Mouse (Mus musculus) embryonic fibroblast, embryonic 13.5 days (primary cell): ENCODE measurements around the gene Ntm. TPM values are rescaled to one million over a fixed set of nuclear protein-coding genes. Genes with fewer than 3 reads are reported as not detected.

Source experiments
- H3K27ac ChIP-seq: 2 replicates; pipeline ENCODE4 v1.5.1; 2012; ENCODE audit warnings: low read length, control low read depth, inconsistent platforms; ENCODE audit not compliant: insufficient read depth
- H3K4me1 ChIP-seq: 2 replicates; pipeline ENCODE4 v1.6.1; 2011; ENCODE audit warnings: low read length; ENCODE audit not compliant: control insufficient read depth, insufficient read depth
- H3K4me3 ChIP-seq: 2 replicates; pipeline ENCODE4 v1.5.1; 2011; ENCODE audit warnings: mild to moderate bottlenecking, control low read depth, low read length; ENCODE audit not compliant: insufficient read depth
- CTCF ChIP-seq: IDR thresholded peaks from 2 replicates; pipeline ENCODE4 v1.5.1; 2011; ENCODE audit warnings: mild to moderate bottlenecking, control low read depth, low read length, moderate library complexity, borderline replicate concordance; ENCODE audit not compliant: insufficient read depth
- POLR2A ChIP-seq: IDR thresholded peaks from 2 replicates; pipeline ENCODE4 v1.6.1; 2011; ENCODE audit warnings: low read depth, mild to moderate bottlenecking, control low read depth, low read length, moderate library complexity
- polyA plus RNA-seq: library from polyadenylated mRNA; stranded (reverse); fragments of >200 nt; gene quantifications from 2 replicates; pipeline ENCODE4 v1.2.4, GENCODE M21; 2011; ENCODE audit warnings: low read depth; ENCODE audit not compliant: missing spikeins, insufficient read length

The Ntm gene
- polyA plus RNA-seq, 1 experiment: 0.95 TPM

DNA sequence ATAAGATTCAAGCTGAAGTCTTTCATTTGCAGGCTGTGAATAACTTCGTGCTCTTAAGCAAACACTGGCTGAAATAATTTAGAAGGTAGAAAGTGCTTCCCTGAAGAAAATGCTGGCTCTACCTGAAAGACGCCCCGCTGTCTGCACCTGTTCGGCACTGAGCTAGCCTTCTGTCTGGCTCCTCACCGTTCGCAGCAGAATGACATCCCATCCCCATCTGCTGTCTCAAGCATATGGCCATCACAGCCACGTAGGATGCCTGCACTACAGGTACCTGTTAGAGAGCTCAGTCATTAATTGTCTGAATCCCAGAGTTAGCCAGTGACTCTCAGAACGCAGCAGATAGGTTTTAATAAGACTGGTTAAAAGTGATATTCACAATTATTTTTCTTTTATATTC, 412.4 kb downstream of the Ntm start:
- TF ChIP-seq CTCF (no peak), POLR2A (no peak)
- H3K27ac ChIP-seq: no peak overlapping the region
- H3K4me3 ChIP-seq: no peak overlapping the region
- no peaks in the 10 kb centered on the region for H3K4me1 ChIP-seq

GRCm38 (mm10) chr9:29550107-29550506, 412.8 kb downstream of the Ntm start:
- Histone ChIP-seq H3K4me1 (no peaks in the 10 kb centered on the region), H3K4me3 (no peak overlapping the region), H3K27ac (no peak overlapping the region)
- no peak for TF ChIP-seq CTCF
- TF ChIP-seq POLR2A: no peak

DNA sequence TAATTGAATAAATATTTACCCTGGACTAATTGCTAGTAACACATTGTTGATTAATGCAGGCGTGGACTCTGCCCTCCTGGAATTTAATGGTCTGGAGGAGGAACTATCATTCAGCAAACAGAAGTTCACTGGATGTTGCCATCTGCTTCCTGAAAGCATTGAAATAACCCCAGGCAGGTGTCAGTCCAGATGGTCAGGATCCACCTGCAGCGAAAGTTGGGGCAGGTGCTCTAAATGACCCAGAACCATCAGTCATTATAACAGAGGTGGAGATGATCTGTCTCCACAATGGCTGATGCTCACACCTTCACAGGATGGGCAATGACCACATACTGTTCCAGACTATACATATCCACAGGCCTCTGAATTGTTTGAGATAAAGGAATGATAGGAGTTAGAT, 426.5 kb downstream of the Ntm start:
- TF ChIP-seq CTCF (no peak), POLR2A (no peak)
- no peaks in the 10 kb centered on the region; the same call in 1 of the 2 replicates for H3K4me1 ChIP-seq
- no peak overlapping the region for H3K27ac ChIP-seq

DNA sequence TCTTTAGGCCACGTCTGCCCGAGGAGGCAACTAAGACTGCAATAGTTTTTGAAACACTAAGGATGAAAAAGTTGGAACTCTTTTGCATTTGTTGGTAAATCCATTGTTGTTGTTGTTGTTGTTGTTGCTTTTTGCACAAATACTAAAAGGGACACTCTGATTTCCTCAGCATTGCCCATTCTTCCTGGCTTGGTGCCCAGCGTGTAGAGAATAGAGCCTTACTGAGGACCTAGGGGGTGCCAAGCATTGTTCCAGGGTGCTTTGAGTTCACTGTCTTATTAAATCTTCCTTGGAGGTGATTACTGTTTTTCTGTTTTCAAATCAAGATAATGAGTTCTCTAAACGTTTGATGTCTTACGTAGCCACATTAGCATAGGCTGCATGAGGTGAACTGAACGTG, 428.2 kb downstream of the Ntm start:
- no peaks in the 10 kb centered on the region; the same call in 1 of the 2 replicates for H3K4me1 ChIP-seq
- TF ChIP-seq CTCF (no peak), POLR2A (no peak)
- H3K27ac ChIP-seq: no peak overlapping the region
- H3K4me3 ChIP-seq: no peak overlapping the region

More for the DNA sequence above, 426.5 kb downstream of the Ntm start:
- no peak overlapping the region for H3K4me3 ChIP-seq

GRCm38 (mm10) chr9:29534304-29534703, 428.6 kb downstream of the Ntm start:
- Histone ChIP-seq H3K4me3 (no peak overlapping the region), H3K27ac (no peak overlapping the region), H3K4me1 (no peaks in the 10 kb centered on the region; the same call in 1 of the 2 replicates)
- TF ChIP-seq CTCF (no peak), POLR2A (no peak)

DNA sequence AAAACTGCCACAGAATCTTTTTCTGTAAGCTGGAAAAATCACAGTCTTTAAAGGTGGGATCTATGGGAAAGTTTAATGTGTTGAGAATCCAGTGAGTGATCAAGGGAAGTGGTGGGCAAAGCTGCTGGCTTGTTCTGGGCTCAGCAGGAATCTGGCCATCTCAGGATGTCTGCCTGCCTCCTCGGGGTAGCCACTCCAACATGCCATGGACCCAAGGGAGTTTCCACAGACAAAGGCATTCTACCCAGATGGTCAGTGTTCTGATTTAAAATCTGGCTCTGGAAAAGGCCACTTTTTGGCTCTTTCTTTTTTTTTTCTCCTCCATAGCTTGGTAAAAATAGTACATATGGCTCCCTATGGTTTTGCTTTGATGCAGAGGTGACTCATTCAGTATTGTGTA, 429.4 kb downstream of the Ntm start:
- Histone ChIP-seq H3K27ac (no peak overlapping the region), H3K4me3 (no peak overlapping the region)
- TF ChIP-seq CTCF (no peak), POLR2A (no peak)

DNA sequence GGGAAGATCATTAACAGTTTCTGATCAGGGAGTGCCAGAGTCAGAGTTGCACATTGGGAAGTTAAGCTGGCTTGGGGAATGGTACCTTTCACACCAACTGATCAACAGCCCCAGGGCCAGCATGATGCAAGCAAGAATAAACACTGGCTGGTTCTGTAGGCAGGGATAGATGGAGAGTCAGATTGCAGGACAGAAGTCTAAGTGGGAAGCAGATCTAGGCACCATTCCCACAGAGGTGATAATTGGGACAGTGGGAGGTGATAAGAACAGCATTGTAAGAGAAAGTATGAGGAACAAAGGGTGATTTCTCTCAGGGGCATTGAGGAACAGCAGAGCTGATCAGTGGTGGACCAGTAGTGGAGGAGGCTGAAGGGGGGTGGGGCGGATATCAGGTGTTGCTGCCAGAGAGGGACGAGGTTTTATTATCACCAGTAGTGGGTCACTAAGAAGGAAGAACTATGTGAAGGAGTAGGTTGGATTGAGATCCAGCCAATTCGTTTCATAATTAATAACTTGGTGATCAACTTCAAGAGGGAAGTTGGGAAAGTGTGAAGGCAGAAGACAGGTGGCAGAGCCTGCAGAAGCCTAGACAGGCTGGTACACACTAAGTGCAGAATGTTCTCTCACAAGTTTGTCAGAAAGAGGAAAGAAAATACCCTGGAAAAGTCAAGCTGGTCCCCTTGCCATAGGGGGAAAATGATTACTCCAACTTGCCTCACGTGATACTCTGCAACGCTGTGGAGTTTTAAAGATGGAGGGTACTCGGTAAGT, 431.6 kb downstream of the Ntm start:
- Histone ChIP-seq H3K4me3 (no peak overlapping the region), H3K27ac (no peak overlapping the region), H3K4me1 (no peaks in the 10 kb centered on the region; the same call in 1 of the 2 replicates)
- no peak for TF ChIP-seq CTCF
- no peak for TF ChIP-seq POLR2A

More for the DNA sequence above, 429.4 kb downstream of the Ntm start:
- no peaks in the 10 kb centered on the region; the same call in 1 of the 2 replicates for H3K4me1 ChIP-seq

- TF ChIP-seq POLR2A (no peak), CTCF (no peak)
- Histone ChIP-seq H3K4me3 (no peak overlapping the region), H3K27ac (no peak overlapping the region), H3K4me1 (no peaks in the 10 kb centered on the region)
These were observed 438.8 kb downstream of the Ntm start for GRCm38 (mm10) chr9:29524109-29524508.

DNA sequence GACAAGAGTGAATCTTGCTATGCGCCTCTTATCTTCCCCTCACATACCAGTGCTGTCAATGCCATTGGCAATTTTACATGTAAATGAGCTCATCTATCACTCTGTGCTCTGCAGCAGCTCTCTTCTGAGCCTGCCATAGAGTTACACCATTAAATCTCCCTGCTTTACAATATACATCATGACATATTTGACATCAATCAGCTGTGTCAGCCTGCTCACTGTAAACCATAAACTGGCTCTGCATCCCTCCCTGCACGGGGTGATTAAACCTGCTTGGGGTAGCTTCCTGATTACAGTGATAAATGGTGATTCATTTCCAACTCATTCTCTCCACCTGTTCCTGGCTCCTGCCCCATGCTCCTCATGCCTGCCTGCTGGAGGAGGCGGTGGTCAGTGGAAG, 439.7 kb downstream of the Ntm start:
- TF ChIP-seq CTCF (no peak), POLR2A (no peak)

GRCm38 (mm10) chr9:29519181-29519580, 443.8 kb downstream of the Ntm start:
- Histone ChIP-seq H3K4me3 (no peak overlapping the region), H3K27ac (no peak overlapping the region), H3K4me1 (no peaks in the 10 kb centered on the region)
- TF ChIP-seq CTCF (no peak), POLR2A (no peak)

More for the DNA sequence above, 439.7 kb downstream of the Ntm start:
- Histone ChIP-seq H3K4me3 (no peak overlapping the region), H3K4me1 (no peaks in the 10 kb centered on the region), H3K27ac (no peak overlapping the region)
